Mouse (Mus musculus) thymus, postnatal 0 days (tissue): ENCODE results near the gene Tm4sf5. TPM values are rescaled to one million over a fixed set of nuclear protein-coding genes. Genes with fewer than 3 reads are reported as not detected.
"Not testable (repeated sequence)": the region's sequence is repeated elsewhere in the genome, so short reads cannot be mapped to it uniquely, and the experiment has no call there.

ENCODE experiments used
- DNase-seq: peaks from one replicate; pipeline ENCODE4 v3.0.0-alpha.2; 2015; ENCODE audit warnings: low spot score
- polyA plus RNA-seq: library from polyadenylated mRNA; unstranded; fragments of >200 nt; fragmentation: Nextera tagmentation; extraction: Ambion mirVana; gene quantifications from 2 replicates; pipeline ENCODE4 v1.2.1, GENCODE M21; 2015

The Tm4sf5 gene
- 8.9 and 9.3 TPM in 2 replicates for polyA plus RNA-seq

DNA sequence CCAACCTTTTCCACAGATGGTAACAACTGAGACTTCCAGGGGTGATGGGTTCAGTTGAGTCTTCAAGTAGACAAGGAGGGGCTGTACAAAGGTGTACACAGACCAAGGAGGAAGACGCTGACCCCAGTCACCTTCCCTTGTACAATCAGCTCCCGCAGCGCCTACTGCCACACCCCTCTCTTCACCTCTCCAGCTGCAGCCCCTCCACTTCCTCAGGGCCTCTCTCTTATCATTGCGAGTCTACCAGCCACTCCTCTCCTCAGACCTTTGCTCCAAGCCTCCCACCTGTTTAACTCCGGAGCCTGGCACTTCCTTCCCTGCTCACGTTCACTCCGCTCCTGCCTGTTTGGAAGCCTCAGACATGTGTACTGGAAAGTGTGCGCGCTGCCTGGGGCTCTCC lies at the start of gene Tm4sf5:
Gene Tm4sf5 (plus strand): TSS at position 275 of the 400 bp plus-strand sequence.
- peak; percentile 27 for DNase-seq

- DNase-seq: no peak
Observed at GRCm38 (mm10) chr11:70458688-70459600, 46.1 kb upstream of the Tm4sf5 start, which contains the start of gene Zmynd15. Gene Zmynd15 (plus strand): TSS chr11:70459433.

DNA sequence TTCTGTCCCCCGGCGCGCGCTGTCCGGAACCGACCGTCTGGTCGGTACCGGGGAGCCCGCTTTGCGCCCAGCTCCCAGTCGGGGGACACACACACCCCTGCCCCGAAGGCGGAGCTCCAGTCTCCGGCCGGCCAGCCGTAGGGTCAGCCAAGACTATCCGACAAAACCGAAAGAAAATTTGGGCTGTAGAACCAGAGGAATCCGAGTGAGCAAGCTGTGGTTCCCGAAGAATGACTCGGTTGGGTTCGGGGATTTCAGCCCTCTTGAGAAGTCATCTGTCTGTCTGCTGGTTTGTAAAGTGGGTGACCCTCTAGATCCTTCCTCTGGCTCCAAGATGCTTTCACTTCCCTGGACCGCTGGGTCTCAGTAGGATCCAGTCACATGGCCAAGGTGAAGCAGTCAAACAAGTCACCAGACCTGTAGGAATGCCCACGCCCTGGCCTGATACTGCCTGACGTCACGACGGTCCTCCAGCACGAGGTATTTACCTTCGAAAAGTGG lies 45.4 kb upstream of the Tm4sf5 start, which contains the start of gene Cxcl16:
Gene Cxcl16 (minus strand): TSS at position 384 of the 501 bp plus-strand sequence.
- no peak for DNase-seq

GRCm38 (mm10) chr11:70463970-70464369 lies 41.1 kb upstream of the Tm4sf5 start:
- no peak for DNase-seq

DNA sequence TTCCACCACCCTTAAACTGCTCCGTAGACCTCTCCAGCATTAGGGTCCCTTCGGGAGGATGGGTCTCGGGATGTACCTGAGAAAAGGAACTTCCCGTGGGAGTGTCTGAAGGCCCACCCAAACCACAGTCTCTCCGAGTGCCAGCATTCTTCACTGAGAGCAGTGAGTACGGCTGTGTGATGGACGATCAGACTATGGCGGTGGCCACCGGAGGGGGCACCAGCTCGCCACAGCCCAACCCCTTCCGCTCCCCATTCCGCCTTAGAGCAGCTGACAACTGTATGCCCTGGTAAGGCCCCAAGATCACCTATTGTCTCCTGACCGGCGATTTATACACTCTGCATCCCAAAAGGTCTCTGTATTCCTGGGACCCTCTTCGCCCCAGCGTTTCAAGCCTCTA lies 39.8 kb upstream of the Tm4sf5 start:
- DNase-seq: no peak

- no peak for DNase-seq
Observed at GRCm38 (mm10) chr11:70465824-70466223, 39.2 kb upstream of the Tm4sf5 start.

- DNase-seq: no peak
Observed at GRCm38 (mm10) chr11:70467902-70468619, 37.0 kb upstream of the Tm4sf5 start.

DNA sequence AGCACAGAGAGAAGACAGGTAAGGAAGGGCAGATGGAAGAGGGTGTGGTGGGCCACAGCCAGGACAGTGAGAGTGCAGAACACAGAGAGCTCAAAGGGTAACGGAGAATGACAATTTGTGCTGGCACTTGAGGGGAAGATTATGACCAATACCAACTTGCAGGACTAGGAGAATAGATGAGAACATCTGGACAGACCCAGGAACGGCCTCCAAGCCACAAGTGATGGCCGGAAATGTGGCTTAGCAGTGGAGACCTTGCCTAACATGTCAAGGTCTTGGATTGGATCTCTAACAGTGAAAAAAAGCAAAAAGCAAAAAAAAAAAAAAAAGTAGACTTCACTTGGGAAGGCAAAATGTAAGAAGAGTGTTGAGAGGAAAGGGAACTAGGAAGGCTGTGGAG lies 35.3 kb upstream of the Tm4sf5 start:
- no peak for DNase-seq

DNA sequence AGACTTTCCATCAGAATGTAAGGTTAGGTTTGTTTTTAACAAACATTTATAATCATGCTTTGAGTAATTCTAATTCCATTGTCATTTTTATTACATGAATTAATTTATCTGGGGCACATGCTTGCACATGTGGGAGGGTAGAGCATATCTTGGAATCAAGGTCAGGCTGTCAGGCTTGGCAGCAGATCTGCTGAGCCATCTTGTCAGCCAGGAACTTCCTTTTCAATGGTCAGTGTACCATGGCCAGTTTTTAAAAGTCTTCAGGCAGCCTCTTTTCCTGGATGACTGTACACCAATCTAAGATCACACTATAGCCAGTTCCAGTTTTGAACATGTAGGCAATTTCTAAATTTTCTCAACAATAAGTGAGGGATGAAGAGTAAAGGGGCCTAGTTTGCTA lies 32.3 kb upstream of the Tm4sf5 start:
- no peak for DNase-seq

GRCm38 (mm10) chr11:70473291-70473690 lies 31.8 kb upstream of the Tm4sf5 start:
- DNase-seq: not testable (repeated sequence)

DNA sequence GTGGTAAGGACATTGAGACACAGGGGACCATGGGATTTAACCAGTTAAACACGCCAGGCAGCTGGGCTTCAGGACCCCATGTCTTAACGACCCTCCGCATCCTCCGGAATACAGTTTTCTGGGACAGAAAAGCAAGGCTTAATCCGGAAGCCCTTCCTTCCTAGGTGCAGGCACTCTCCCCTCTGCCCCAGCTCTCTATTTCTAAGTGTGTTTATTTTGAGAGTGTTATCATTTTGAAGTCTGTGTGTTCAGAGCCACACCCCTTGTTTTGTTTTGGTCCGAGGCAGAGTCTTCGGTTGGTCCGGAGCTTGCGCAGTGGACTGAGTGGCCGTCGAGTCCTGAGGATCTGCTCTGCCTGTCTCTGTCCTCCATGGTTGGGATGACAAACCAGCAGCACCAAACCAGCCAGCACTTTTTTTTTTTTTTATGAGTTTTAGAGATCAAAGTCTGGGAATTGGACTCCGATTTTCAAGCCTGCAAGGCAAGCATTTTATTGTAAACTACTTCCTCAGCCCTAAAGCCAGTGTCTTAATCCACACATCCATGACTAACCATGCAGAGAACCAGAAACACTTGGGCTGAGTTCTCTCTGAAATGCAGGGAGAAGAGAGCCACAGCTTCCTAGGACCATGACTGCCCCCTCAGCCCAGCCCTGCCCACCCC lies 30.0 kb upstream of the Tm4sf5 start:
- no peak for DNase-seq

GRCm38 (mm10) chr11:70485498-70485897 lies 19.5 kb upstream of the Tm4sf5 start:
- no peak for DNase-seq

DNA sequence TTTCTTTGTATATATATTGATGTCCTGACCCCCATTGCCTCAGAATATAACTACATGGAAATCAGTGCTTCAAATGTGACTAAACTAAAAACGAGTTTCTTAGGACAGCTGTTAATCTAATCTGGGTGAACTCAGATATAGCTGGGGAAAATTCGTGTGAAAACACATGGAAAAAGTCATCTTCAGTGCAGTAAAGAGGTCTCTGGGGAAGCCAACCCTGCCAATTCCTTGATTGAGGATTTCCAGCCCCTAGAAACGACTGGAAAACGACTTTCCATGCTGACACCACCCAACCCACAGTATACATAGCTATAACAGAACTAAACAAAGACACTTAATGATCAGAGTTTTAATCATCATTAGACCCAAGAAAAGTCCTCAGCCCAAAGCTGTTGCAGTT lies 17.2 kb upstream of the Tm4sf5 start:
- DNase-seq: no peak

DNA sequence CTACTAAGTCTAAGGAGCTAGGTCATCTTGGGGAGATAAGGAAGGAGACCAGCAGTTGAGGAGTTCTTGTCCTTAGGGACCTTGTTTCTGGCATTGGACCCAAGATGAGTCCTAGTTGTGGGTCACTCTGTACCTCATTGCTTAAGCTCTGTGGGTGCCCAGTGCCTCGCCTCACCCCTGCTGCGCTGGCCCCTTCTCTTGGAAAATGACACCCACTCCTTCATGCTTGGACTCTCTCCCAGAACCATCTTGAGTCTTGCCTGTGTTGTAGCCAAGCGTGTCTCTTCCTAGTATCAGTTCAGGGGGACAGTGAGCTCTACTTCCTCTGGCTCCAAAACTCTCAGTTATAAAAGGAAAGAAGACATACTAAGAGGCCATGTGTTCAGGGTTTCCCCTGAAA lies 15.9 kb upstream of the Tm4sf5 start:
- no peak for DNase-seq

GRCm38 (mm10) chr11:70489684-70490083 lies 15.4 kb upstream of the Tm4sf5 start:
- no peak for DNase-seq

DNA sequence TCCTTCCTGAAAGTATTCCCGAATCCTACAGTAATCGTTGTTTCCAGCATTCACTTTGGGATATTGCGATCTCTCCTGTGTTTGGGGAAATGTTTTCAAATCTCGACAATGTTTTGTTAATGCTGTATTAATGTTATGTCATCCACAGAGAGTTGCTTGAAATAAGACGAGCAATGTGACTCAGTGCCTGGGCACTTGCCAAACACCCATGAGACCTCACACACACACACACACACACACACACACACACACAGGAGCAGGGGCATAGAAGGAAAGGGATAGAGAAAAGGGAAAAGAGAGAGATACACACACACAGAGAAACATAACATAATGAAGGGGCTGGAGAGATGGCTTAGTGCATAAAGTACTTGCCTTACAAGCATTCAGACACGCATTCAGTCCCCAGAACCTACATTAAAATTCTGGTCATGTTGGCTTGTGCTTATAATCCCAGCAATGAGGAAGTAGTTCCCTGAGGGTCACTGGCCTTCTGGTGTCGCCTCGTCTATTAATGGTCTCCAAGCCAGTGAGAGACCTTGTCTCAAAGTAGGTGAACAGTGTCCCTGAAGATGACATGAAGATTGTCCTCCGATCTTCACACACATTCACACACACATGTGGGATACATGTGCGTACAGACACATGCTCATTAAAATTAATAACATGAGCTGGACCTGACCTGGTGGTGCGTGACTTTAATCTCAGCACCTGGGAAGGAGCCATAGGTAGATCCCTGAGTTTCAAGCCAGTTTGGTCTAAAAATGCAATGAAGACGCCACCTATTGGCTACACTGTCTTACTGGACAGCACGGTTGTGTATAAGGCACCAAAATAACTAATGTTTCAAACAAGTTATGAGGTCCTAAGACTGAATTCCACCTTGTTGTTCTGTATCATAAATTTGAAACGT lies 5.2 kb upstream of the Tm4sf5 start:
- DNase-seq: no peak

GRCm38 (mm10) chr11:70500476-70500812 lies 4.6 kb upstream of the Tm4sf5 start:
- DNase-seq: no peak

- DNase-seq: no peak
Observed at GRCm38 (mm10) chr11:70502018-70502417, 3.0 kb upstream of the Tm4sf5 start.

- DNase-seq: peak; percentile 80
Observed at GRCm38 (mm10) chr11:70506385-70506784, 1.3 kb downstream of the Tm4sf5 start.

DNA sequence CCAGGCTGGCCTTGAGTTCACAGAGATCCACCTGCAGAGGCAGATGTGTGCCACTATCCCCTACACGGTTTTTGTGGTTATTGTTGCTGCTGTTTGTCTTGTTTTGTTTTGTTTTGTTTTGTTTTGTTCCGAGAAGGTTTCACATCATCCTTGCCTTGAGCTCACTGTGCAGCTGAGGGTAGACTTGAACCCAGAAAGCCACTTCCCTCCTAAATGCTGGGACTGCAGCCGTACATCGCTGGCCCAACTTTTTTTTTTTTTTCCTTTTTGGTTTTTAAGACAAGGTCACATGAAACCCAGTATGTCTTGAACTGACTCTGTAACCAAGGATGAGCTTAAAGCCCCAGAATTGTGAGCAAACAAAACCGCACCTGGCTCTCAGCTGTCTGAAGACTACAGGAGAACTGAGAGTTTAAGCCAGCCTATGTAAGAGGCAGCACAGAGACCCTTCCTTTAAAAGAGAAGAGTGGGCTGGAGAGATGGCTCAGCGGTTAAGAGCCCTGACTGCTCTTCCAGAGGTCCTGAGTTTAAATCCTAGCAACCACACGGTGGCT lies 2.0 kb downstream of the Tm4sf5 start:
- DNase-seq: peak; percentile 48
